Mouse (Mus musculus): ENCODE results near the gene Thap11.
A peak's percentile ranks its signal among the peaks of the same experiment; 100 is the strongest.

The Thap11 gene

DNA sequence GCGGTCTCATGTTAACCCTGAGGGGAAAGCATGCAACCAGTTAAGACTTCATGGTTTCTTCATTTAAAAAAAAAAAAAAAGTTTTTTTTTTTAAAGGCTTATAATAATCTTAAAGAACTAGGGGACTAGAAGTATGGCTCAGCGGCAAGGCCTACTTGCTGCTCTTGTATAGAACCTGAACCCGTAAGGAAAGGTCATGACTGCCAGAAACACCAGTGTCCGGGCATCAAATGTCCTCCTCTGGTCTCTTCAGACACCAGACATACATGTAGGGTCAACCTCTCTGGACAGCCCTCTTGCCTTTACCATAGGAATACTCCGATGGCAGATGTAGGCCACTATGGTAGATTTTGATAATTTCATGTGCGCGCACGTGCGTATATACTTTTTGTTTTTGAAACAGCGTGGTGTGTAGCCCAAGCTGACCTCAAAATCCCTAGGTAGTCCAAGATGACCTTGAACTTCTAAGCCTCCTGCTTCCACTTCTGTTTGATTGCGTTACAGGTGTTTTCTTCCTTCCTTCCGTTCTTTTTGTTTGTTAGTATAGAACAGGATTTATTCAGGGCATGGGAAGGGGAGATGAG is 2.7 kb upstream of the Thap11 start:
- DNase-seq (ENCODE audit: low spot score), result no peak

DNA sequence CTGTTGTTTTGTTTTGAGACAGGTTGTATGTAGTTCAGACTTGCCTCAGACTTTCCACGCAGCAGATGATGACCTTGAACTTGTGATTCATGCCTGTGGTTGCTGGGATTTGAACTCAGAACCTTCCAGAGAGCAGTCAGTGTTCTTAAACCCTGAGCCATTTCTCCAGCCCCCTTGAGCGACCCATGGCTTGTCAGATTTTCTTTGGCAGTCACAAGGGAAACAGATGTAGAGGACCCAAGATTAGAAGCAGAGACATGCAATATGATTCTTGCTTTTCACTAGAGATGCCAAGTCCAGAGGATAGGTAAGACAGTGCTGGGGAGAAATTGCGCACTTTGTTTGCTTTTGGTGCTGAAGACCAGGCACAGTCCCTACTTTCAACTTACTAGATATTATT is 1.8 kb upstream of the Thap11 start, which contains the start of gene Cenpt:
Gene Cenpt, minus strand, starts transcription at position 101 of the 400 bp plus-strand sequence.
- DNase-seq (ENCODE audit: low spot score), result no peak

DNA sequence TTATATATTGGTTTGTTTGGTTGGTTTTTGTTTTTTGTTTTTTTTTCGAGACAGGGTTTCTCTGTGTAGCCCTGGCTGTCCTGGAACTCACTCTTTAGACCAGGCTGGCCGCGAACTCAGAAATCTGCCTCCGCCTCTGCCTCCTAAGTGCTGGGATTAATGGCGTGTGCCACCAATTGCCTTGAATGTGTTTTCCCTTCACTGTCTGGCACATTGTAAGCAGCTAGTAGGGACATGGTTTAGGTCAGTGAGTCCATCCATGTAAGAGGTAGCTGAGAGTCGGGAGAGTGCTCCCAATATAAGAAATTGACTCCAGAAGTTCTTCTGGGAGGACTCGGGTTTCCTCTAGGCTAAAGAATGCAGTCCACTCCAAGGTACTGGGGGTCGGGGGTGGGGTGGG is 629 bp upstream of the Thap11 start:
- DNase-seq (ENCODE audit: low spot score), result no peak

DNA sequence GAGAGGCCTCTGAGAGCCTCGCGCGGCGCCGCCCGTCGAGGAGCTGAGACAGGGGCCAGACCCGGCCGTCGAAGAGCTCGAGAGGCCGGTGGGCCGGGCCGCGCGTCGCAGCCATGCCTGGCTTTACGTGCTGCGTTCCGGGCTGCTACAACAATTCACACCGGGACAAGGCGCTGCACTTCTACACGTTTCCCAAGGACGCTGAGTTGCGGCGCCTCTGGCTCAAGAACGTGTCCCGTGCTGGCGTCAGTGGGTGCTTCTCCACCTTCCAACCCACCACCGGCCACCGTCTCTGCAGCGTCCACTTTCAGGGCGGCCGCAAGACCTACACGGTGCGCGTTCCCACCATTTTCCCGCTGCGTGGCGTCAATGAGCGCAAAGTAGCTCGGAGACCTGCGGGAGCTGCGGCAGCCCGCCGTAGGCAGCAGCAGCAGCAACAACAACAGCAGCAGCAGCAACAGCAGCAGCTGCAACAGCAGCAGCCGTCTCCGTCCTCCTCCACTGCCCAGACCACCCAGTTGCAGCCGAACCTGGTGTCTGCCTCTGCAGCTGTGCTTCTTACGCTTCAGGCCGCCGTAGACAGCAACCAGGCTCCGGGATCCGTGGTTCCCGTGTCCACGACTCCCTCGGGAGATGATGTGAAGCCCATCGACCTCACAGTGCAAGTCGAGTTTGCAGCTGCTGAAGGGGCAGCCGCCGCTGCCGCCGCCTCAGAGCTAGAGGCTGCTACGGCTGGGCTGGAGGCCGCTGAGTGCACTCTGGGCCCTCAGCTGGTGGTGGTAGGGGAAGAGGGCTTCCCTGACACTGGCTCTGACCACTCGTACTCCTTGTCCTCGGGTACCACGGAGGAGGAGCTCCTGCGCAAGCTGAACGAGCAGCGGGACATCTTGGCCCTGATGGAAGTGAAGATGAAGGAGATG is 576 bp downstream of the Thap11 start:
- DNase-seq (ENCODE audit: low spot score), result no peak

DNA sequence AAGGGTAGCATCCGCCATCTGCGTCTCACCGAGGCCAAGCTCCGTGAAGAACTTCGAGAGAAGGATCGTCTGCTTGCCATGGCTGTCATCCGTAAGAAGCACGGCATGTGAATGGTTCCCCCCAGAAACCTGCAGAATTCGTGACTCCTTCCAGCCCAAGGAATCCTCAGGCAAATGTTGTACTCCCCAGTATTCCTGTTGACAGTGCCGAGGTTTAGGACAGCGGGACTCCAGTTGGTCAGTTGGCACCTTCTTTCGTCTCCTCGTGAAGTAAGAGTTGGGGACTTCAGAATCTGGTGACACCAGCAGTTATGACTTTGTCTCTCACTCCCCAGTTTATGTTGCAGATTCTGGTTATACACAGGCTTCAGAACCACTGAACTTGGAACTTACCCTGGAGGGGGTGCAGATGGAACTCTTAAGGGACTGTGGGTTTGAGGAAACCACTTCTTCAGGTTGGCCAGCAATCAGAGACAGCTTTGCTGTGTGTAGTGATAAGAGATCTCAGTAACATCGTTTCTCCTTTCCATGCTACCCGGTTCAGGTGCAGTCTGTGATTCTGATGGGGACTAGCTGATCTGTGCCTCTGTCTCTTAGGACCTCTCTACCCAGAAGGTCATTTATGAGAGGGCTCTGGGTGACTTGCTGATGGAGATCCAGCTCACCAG is 1.4 kb downstream of the Thap11 start:
- DNase-seq (ENCODE audit: low spot score), result no peak

DNA sequence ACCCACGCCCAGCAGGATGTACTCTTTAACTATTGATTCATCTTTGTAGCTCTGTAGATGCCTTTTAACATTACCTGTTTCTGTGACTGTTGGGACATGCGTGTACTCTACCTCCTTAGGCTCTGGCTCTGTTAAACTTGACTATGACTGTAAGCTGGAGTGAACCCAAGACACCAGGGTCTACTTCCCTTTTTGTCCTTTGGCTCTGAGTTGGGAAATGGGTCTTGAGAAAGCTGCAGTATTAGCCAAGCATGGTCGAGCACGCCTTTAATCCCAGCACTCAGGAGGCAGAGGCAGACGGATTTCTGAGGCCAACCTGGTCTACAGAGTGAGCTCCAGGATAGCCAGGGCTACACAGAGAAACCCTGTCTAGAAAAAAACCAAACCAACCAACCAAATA is 3.6 kb downstream of the Thap11 start:
- DNase-seq (ENCODE audit: low spot score), result no peak

DNA sequence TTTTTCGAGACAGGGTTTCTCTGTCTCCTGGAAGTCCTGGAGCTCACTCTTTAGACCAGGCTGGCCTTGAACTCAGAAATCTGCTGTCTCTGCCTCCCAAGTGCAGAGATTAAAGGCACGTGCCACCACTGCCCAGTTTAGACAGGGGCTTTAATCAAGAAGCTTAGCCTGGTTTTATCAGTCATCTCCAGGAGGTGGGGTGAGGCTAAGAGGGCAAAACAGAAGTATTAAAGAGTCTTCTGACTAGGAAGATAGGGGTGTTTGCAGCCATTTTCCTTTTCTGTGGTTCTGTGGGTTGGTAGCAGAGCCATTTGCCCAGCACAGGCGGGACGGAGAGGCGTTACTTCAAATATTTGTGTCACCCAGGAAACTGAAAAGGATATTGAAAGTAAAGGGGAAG is 4.4 kb downstream of the Thap11 start:
- no peak for DNase-seq (ENCODE audit: low spot score)

DNA sequence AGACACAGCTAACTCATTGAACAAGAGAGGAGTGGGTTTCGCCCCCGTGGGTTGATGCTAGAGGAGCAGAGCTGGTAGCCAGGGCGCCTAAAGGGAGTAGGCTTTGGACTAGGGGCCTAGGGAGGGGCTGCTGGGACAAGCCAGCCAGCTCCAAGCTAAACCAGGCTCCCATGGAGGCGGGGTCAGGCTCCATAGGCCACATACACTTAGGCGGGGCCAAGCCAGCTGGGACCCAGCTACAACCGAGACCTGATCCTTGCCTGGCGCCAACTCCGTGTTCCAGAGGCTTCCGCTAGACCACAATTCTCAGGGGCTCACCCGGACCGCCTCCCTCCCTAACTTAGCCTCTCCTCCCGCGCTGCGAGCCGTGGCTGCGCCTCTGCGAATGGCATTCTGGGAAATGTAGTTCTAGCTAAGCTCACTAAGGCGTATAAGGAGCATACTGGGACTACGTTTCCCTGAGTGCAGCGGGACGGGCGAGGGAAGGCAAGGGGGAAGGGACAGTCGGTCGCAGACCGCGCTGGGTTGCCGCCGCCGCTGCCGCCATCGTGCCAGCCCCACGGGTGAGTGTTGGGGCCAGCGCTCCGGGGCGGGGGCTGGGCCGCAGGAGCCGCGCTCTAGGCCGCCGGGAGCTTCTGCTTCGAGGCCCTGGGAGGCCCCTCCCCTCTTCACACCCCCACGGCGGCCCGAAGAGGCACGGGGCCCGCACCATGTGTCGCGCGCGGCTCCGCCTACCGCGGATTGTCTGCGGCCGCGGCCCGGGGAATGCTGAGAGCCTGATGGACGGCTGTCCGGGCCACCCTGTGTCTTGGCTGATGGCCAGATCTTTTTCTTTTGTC is 5.4 kb downstream of the Thap11 start, which contains the start of gene Nutf2:
Gene Nutf2, plus strand, starts transcription at position 438 of the 839 bp plus-strand sequence.
- peak; percentile 77 for DNase-seq (ENCODE audit: low spot score)

DNA sequence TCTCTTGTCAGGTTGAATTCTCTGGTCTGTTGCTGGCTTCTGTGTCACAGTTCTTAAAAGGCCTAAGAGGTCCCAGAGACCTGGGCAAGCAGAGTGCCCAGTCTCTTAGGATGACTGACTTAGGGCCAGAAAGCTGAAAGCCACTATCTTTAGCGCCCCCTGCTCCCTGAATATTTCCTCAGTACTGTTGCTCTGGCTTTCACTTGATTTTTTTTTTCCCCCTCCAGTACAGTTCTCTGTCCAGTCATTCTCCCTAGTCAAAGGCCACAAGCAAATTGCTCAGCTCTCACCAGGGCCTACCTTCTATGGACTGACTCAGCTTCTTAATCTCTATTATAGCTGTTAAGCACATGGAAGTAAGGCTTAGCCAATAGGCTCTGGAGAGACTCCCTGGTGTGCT is 7.0 kb downstream of the Thap11 start:
- DNase-seq (ENCODE audit: low spot score), result no peak

DNA sequence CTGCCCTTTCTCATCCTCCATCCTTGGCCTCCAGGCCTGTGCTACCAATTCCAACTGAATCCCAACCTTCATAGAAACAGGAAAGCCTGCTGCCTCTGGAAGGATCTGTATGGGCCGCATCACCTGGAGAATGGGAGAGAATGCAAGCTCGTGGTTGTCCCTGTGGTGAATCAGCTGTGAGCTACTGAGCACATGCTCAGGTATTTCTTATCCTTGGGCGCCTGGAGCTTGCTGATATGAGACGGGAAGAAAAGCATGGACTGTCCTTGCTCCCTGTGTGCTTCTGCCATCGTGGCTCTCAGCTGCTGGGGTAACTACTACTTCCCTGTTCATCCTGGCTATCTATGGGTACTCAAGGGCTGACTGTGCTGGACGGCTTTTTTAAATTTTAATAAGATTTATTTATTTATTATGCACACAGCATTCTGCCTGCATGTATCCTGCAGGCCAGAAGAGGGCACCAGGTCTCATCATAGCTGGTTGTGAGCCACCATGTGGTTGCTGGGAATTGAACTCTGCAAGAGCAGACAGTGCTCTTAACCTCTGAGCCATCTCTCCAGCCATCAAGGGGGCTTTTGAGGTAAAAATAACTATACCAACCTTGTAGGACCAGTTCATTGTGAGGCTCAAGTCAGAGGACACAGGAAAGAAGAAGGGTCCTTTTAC is 11.6 kb downstream of the Thap11 start:
- no peak for DNase-seq (ENCODE audit: low spot score)

DNA sequence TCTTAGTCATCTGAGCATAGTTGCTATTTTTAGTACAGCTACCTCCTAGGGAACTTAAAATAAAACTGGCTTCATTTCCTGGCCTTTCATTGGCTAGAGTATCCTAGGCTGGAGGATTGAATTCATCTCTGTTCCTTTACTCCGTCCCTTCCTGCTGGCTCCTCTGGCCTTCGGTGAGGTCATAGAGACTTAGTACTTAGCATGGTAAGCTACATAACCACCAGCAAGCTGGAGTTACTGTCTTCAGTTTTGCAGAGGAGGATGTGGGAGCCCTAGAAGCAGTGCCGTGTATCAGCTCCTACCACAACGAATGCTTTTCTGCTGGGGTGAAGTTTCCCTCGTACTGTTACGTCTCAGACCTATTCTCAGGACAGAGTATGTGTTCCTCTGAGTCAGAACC is 19.4 kb downstream of the Thap11 start:
- DNase-seq (ENCODE audit: low spot score), result no peak

DNA sequence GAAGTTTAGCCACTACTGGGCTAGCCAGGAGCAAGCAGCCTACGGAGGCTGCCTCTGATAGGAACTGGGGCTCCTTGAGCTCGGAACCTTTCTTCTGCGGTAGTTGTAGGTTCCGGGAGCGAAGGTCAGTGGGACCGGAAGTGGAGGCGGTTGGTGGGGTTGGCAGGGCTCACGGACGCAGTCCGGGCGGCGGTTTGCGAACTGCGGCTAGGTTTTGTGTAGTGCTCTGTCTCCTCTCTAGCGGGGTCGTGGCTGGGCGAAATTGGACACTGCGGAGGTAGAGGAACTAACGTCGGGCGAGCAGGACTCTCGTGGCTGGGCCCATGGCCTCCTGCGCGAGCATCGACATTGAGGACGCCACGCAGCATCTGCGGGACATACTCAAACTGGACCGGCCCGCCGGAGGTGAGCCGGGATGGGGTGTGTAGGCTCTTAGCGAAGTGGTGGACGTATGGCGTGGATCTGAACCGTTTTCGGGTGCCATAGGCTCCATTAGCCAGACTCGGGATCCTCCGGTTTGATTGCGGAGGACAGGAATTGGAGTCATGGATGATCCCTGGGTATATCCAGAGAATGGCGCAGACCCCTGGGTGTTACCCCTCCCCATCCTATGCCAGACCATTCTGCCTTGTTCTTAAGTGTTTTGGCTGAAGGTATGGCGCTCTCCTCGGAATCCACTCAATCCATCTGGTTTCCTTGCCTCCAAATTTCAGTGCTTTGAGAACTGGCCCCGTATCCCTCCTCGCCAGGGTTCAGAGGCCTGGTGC is 26.0 kb downstream of the Thap11 start, which contains the start of gene Edc4:
Gene Edc4, plus strand, starts transcription at position 128 of the 767 bp plus-strand sequence.
- DNase-seq (ENCODE audit: low spot score), result peak; percentile 82

DNA sequence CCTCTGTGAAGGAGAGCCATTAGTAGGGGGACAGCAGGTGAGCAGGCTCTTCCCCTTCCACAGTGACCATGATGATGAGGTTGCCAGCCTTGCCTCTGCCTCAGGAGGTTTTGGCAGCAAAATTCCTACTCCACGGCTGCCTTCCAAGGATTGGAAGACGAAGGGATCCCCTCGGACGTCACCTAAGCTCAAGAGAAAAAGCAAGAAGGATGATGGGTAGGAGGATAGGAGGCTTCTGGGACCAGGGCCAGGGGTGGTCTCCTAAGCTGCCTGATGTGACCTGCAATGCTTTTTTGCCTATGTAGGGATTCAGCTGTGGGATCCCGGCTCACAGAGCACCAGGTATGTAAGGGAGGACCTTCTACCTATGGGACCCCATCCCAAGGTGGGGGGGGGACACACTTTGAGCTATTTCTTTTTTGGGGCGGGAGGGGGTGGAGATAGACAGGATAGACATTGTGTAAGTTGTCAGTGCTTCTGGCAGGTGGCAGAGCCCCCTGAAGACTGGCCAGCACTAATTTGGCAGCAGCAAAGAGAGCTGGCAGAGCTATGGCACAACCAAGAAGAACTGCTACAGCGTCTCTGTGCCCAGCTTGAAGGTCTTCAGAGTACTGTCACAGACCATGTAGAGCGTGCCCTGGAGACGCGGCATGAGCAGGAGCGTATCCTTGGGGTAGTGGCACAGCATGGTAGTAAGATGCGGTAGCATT is 35.0 kb downstream of the Thap11 start:
- DNase-seq (ENCODE audit: low spot score), result no peak

DNA sequence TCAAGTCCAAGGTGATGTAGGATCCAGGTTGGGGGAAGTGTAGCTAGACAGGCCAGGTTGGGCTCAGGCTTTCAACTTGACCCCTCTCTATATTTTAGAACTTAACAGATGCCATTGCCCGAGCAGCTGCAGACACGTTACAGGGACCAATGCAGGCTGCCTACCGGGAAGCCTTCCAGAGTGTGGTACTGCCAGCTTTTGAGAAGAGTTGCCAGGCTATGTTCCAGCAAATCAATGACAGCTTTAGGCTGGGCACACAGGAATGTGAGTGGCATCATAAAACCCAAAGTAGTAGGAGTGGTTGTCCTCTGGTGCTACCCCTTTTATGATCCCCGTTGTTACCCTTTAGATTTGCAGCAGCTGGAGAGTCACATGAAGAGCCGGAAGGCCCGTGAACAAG is 35.9 kb downstream of the Thap11 start:
- DNase-seq (ENCODE audit: low spot score), result no peak

DNA sequence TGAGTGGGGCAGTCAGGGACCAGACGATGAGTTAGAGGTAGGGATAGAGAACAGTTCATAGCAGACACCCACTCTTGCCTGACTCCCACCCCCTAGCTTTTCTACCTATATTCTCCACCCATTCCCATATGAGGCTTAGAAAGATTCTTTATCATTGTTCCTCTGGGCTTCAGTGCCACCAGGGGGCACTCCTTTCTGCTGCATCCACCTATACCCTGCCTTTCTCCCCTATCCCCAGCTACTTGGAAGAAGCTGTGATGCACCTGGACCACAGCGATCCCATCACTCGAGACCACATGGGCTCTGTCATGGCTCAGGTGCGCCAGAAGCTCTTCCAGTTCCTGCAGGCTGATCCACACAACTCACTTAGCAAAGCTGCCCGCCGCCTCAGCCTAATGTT is 37.5 kb downstream of the Thap11 start:
- no peak for DNase-seq (ENCODE audit: low spot score)

DNA sequence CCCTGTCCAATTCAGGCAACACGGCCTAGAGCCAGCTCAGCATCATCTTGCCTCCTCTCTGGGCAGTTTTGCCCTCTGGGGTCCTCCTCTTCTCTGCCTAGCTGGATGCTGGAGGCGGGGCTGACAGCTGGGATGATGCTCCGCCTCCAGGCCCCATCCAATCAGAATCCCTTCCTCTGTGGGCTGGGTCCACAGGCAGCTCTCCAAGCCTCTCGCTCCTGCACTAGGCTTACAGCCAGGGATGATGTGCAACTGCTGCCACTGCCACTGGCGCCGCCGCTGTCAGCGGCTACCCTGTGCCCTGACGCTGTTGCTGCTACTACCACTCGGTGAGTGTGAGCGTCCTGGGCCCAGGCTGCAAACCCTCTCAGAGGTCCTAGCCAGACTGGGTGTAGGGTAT is 38.4 kb downstream of the Thap11 start, which contains the start of gene Nrn1l:
Gene Nrn1l, plus strand, starts transcription at position 229 of the 400 bp plus-strand sequence.
- DNase-seq (ENCODE audit: low spot score), result peak; percentile 39

DNA sequence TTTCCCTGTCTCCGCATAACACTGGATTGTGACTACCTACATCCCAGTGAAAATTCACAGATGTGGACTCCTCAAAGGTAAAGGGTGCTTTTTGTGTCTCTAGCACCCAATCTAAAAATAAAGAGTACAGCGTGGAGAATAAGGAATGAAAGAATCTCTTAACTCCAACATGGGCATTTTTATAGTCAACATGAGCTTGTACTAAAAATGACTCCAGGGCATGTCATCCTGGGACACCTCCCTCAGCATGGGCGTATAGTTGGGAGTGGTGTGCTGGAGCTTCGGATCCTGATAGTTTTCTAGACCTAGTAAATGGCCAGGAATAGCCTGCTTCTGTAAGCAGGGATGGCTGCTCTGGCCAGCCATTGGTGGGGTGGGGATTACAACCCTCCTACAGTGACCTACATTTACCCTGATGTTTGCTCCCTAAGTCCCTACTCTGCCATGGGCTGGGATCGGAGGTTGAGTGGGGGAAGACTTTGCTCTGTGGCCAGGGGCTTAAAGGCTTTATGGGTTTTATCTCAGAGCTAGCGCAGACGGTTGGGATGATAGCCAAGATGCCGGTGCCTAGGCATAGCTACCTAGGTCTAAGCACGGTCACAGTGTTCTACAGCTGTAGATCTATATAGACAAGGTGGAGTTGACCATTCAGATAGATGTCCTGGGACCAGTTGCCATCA is 43.0 kb downstream of the Thap11 start:
- no peak for DNase-seq (ENCODE audit: low spot score)

DNA sequence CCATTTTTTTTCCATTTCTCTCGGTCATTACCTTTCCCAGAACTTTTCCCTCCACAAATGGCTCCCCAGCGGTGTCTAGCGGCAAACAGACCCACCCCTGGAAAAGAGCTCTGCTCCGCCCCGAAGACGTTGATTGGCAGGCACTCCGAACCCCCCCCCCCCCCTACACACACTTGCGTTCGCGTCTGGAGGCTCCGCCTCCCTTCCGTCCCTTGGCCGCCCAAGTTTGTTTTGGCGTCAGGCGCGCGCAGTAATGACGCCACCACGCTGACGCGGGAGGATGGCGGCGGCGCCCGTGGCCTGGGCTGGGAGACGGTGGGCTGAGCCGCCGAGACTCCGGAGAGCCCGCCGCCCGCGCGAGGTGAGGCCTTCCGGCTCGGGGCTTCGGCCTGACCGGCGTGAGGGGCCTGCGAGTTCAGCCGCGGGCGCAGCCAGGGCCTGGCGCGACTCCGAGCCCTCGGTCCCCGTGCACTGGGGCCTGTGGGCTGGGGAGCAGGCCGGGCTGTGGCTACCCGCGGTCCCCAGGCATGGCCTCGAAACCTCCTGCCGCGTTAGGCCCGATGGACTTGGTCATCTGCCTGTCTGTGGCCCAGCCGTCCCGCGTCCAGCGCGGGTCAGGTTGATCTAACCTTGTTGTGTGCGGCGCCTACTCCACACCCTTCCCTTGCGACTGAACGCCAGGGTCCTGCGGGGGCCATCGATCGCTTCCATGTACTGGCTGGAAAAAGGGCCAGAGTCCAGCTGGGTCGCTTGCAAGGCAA is 45.4 kb downstream of the Thap11 start, which contains the start of gene Pskh1:
Gene Pskh1, plus strand, starts transcription at position 262 of the 761 bp plus-strand sequence.
- DNase-seq (ENCODE audit: low spot score), result peak; percentile 92

All from urinary bladder, postnatal 25 days (tissue).